Mouse (Mus musculus) limb, embryonic 11.5 days (tissue): ENCODE measurements at regions not wholly inside any gene's neighbourhood (a gene's known extent, or its start where the extent isn't known, plus 50 kb on each side); places are given as distances from the start of the nearest gene placed in this dataset.

Source experiments
- ATAC-seq: fragments of 200-750 bp; cut with Nextera tagmentation; 2 replicates; pipeline ENCODE4 v1.8.0; 2017; ENCODE audit warnings: low read depth; ENCODE audit not compliant: insufficient number of reproducible peaks, low FRiP score, low TSS enrichment
- DNase-seq: peaks from one replicate; pipeline ENCODE4 v3.0.0-alpha.2; 2015; ENCODE audit warnings: low spot score
- H3K27ac ChIP-seq: fragments of 300-500 bp; sonication (generic); replicated peaks from 2 replicates; pipeline ENCODE4 v1.5.1; 2014; ENCODE audit warnings: low read depth, mild to moderate bottlenecking, low read length
- H3K27me3 ChIP-seq: fragments of 300-500 bp; sonication (generic); 2 replicates; pipeline ENCODE4 v1.6.1; 2014; ENCODE audit warnings: mild to moderate bottlenecking, low read length, mixed read lengths; ENCODE audit not compliant: control insufficient read depth, insufficient read depth
- H3K36me3 ChIP-seq: fragments of 300-500 bp; sonication (generic); 2 replicates; pipeline ENCODE4 v1.6.1; 2014; ENCODE audit warnings: mild to moderate bottlenecking, low read length, moderate library complexity, mixed read lengths; ENCODE audit not compliant: control insufficient read depth, insufficient read depth
- H3K4me1 ChIP-seq: fragments of 300-500 bp; sonication (generic); 2 replicates; pipeline ENCODE4 v1.6.1; 2014; ENCODE audit warnings: low read length, mixed read lengths; ENCODE audit not compliant: control insufficient read depth, insufficient read depth
- H3K4me2 ChIP-seq: fragments of 300-500 bp; sonication (generic); 2 replicates; pipeline ENCODE4 v1.6.1; 2014; ENCODE audit warnings: low read depth, mild to moderate bottlenecking, moderate library complexity; ENCODE audit not compliant: severe bottlenecking
- H3K4me3 ChIP-seq: fragments of 300-500 bp; sonication (generic); 2 replicates; pipeline ENCODE4 v1.5.1; 2014; ENCODE audit warnings: low read depth, low read length
- H3K9ac ChIP-seq: fragments of 300-500 bp; sonication (generic); 2 replicates; pipeline ENCODE4 v1.6.1; 2014; ENCODE audit warnings: mild to moderate bottlenecking, low read length
- H3K9me3 ChIP-seq: fragments of 300-500 bp; sonication (generic); 2 replicates; pipeline ENCODE4 v1.6.1; 2016; ENCODE audit warnings: low read length; ENCODE audit not compliant: control insufficient read depth
- WGBS: fragments of 180-500 bp; shearing (Covaris S2); extraction: QIAGEN DNeasy Blood & Tissue Kit; methylation state at CpG from one replicate; pipeline ENCODE4 v1.1.7; 2014; 5-methylcytosine and 5-hydroxymethylcytosine counted together

DNA sequence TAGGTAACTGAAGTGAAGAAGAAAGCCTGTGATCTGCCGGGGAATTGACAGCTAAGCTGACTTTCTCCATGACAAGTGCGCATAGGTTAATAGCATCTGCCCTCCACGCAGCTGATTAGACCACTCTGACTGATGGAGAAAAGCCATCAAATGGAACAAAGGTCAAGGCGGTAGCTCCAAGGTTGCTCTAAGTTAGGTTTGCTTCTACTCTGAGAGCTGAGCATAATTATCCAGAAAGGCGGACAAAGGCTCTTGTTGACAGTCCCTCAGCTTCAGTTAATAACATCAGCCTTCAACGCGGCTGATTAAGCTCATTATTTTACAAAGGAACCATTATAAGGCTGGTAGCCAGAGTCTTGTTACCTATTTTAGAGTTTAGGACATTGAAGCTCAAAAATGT lies 54.0 kb upstream of the Enpep start:
- Histone ChIP-seq H3K27me3 (no peaks in the 10 kb centered on the region), H3K4me2 (no peak overlapping the region), H3K4me1 (no peaks in the 10 kb centered on the region), H3K27ac (no peak overlapping the region), H3K36me3 (no peaks in the 10 kb centered on the region), H3K9ac (no peak overlapping the region), H3K9me3 (peaks cover 3% of the 10 kb centered on the region; the same call in 1 of the 2 replicates), H3K4me3 (no peak overlapping the region)
- no peak for ATAC-seq
- 41% methylated on average over 7 of the region's 7 CpGs for WGBS
- DNase-seq, result no peak

DNA sequence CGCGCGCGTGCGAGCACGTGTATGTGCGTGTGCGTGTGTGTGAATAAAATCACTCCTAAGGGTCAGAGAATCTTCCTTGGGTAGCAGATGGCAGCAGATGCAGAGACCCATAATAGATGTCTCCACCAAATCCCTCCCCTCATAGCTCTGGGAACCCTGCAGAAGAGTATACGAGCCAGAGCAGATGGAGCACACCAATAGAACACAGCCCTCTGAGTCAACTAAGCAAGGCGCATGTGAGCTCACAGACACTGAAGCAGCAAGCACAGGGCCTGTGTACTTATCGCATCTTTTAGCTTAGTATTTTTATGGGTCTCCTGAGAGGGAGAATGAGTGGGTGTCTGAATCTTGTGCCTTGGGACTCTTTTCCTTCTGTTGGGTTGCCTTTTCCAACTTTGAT lies 58.0 kb upstream of the Enpep start:
- DNase-seq (no peak), ATAC-seq (no peak)
- no peak overlapping the region for H3K4me3 ChIP-seq
- no peak overlapping the region for H3K9ac ChIP-seq
- no peaks in the 10 kb centered on the region for H3K4me1 ChIP-seq
- no peaks in the 10 kb centered on the region for H3K27me3 ChIP-seq
- no peak overlapping the region for H3K4me2 ChIP-seq
- peaks cover 2% of the 10 kb centered on the region; the same call in 1 of the 2 replicates for H3K9me3 ChIP-seq
- WGBS, result 94% methylated on average over 11 of the region's 11 CpGs
- H3K36me3 ChIP-seq, result no peaks in the 10 kb centered on the region
- H3K27ac ChIP-seq, result no peak overlapping the region

DNA sequence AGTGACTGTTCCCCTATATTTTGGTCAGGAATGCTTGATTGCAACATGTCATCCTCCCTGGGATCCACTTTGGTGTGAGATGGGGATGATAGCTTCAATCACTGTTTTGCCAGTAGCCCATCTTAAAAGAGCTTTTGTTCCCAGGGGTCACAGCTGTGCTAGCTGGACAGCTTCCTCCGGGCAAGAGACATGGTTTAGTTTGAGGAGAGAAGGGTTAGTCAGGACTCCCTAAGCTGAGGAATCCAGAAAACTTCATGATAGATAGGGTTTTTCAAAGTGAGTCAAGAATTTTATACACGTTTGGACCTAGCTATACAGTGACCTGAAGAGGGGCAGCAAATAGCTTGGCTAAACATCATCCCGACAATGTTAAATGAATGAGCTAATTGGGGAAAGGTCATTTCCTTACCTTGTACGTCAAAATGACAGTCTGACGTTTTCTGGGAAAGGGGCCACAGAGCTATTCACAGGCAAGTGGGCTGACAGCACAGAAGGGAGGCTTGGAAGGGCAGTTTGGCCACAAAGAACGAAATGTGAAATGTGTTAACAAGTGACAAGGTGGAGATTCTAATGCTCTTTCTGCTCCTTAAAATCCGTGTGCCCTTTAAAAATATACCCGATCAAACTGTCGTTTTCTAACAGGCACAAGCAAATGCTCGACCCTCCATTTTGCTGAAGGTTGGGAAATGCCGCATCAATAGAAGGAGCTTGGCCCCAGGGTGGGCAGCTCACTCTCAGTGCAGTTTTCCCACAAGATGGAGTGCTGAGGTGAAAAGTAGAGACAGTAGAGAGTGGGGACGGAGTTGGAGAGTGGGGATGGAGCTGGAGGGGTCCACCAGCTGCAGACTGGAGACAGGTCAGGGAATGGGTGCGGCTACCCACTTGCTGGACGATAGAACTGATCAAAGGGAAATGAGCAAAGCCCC lies 59.6 kb upstream of the Enpep start:
- DNase-seq, result no peak
- Histone ChIP-seq H3K4me1 (no peaks in the 10 kb centered on the region), H3K9me3 (no peaks in the 10 kb centered on the region), H3K27me3 (no peaks in the 10 kb centered on the region), H3K36me3 (no peaks in the 10 kb centered on the region), H3K27ac (no peak overlapping the region), H3K9ac (no peak overlapping the region), H3K4me2 (no peak overlapping the region), H3K4me3 (no peak overlapping the region)
- WGBS, result 56% methylated on average over 14 of the region's 14 CpGs
- ATAC-seq, result no peak

DNA sequence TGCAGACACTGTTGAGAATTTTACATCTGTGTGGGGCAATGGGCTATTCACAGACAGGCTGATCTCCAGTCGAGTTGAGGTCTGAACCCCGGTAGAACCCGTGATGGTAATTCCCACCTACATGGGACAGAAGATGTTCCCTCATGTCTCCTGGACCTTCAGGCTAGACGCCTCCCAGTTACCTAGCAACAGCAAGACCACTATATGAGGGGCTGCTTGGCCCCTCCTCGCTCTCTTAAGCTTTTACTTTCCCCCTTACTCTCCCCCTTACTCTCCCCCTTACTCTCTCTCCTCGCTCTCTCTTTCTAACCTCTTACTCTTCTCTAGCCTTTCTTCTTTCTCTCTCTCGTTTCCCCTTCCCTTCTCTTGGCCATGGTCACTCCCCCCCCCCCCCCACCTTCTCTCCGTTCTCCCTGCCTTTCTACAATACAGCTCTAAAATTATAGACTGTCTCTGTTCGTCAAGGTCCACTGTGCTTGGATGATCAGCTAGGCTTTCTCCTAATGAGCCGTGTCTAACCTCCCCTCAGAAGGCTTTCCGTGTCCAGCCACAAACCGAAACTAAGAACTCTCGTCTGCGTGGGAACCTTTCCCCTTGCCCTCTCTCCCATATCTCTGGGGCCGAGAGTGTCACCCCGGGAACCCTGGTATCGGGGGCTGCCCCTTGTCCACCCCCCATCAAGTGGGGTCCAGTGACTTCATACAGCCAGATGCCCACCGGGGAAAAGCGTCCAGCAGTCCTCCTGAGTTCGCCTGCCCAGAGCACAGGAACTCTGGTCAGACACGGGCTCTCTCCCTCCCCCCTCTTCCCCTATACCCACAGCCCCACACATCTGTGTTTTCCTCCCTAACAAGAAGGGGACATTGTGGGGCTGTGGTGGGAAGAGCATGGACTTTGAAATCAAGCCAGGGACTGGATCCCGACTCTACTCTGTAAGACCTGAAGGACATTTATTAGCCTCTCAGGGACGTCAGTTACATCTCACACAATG lies 60.6 kb upstream of the Enpep start:
- Histone ChIP-seq H3K27ac (no peak overlapping the region), H3K4me3 (no peak overlapping the region), H3K36me3 (no peaks in the 10 kb centered on the region), H3K4me2 (no peak overlapping the region), H3K4me1 (no peaks in the 10 kb centered on the region), H3K9me3 (no peaks in the 10 kb centered on the region), H3K27me3 (no peaks in the 10 kb centered on the region), H3K9ac (no peak overlapping the region)
- no peak for DNase-seq
- no peak for ATAC-seq
- WGBS, result 83% methylated on average over 23 of the region's 23 CpGs

DNA sequence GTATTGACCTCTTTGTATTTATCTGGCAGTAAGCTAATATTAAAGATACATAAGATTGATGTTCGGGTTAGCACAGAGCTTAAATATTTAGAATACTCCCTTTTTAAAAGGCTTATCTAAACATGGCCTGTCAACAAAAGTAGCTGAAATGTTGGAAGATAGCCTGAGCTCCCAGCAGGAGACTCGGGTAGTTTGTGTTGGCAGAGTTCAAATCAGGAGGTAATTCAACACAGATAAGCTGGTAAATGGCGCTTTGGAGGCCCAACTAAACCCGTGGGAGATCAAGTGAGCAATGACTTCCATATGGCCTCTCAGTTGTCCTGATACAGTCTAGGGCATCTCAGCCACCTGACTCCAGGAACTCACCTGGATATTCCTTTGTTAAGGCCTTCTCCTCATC lies 65.0 kb upstream of the Enpep start:
- Histone ChIP-seq H3K27me3 (no peaks in the 10 kb centered on the region), H3K4me1 (no peaks in the 10 kb centered on the region), H3K4me3 (no peak overlapping the region), H3K36me3 (no peaks in the 10 kb centered on the region), H3K4me2 (no peak overlapping the region), H3K9me3 (no peaks in the 10 kb centered on the region), H3K9ac (no peak overlapping the region), H3K27ac (no peak overlapping the region)
- no peak for ATAC-seq
- WGBS, result 55% methylated on average over 4 of the region's 4 CpGs
- DNase-seq, result no peak

DNA sequence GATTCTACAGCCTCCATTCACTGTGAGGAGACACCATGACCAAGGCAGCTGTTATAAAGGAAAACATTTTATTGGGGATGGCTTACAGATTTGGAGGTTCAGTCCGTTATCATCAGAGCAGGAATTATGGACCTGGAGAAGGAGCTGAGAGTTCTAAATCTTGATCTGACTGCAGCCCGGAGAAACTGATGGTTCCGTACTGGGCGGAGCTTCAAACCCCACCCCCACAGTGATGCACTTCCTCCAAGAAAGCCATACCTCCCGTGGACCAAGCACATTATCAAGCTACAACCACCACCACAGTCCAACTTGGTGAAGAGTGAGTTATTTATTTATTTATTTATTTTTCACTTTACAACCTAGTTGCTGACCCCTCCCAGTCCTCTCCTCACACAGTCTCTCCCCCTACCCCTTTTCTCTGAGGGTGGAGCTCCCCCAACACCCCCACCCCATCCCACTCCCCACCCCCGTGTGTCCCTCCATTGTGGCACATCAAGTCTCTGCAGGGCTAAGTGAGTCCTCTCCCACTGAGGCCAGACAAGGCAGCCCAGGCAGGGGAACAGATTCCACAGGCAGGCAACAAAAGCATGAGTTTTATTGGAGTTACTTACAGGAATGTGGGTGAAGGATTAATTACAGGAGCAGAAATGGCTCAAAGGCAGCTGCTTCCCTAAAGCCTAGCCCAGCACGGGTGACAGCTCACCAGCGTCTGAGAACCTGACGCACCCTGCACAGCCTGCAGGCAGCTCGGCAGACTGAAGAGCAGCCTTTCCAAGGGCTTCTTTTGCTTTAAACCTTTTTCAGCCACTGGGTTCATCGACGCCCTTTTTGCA lies 67.8 kb upstream of the Enpep start:
- 83% methylated on average over 12 of the region's 12 CpGs for WGBS
- H3K4me2 ChIP-seq, result no peak overlapping the region
- H3K9me3 ChIP-seq, result no peaks in the 10 kb centered on the region
- no peak overlapping the region for H3K4me3 ChIP-seq
- no peak overlapping the region for H3K9ac ChIP-seq
- no peaks in the 10 kb centered on the region for H3K36me3 ChIP-seq
- ATAC-seq, result no peak
- DNase-seq, result no peak
- no peaks in the 10 kb centered on the region for H3K4me1 ChIP-seq
- no peaks in the 10 kb centered on the region for H3K27me3 ChIP-seq
- no peak overlapping the region for H3K27ac ChIP-seq

DNA sequence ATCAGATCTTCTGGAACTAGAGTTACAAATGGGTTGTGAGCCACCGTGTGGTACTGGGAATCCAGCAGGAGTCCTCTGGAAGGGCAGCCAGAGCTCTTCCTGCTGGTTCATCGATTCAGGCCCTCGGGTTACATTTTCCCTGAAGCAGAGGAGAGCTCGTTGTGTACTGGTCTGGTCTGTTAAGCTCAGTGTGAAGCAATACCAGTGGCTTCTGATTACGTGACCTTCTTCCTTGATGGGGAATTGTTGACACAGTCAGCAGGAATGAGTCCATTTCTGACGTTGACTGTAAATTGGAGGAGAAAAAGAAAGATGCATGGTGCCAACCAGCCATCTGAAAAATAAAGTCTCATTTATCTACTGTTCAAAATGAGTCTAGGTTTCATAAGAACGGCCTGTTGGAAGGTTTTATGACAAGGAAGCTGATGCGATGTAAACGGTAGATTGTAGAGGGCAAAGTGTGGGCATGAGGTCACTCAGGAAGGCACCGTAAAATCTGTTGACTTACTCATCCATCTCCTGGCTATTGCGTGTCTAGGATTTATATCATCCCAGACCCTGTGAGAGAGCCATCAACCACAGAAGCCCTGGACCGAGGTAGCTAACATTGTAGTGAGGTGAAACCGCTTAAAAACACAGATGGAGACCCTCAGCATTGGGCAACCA lies 79.0 kb upstream of the Enpep start:
- H3K27me3 ChIP-seq, result no peaks in the 10 kb centered on the region
- H3K36me3 ChIP-seq, result no peaks in the 10 kb centered on the region
- no peak overlapping the region for H3K9ac ChIP-seq
- no peaks in the 10 kb centered on the region for H3K4me1 ChIP-seq
- H3K27ac ChIP-seq, result no peak overlapping the region
- WGBS, result 87% methylated on average over 13 of the region's 13 CpGs
- no peaks in the 10 kb centered on the region for H3K9me3 ChIP-seq
- no peak overlapping the region for H3K4me3 ChIP-seq
- no peak for ATAC-seq
- H3K4me2 ChIP-seq, result no peak overlapping the region
- no peak for DNase-seq
